Mouse (Mus musculus) kidney, adult 11 months (tissue): ENCODE results near the gene Aspscr1.

ENCODE experiments used
- DNase-seq: peaks from one replicate; pipeline ENCODE4 v3.0.0; 2022

The Aspscr1 gene

GRCm38 (mm10) chr11:120747974-120748373 is 75.2 kb downstream of the Aspscr1 start:
- DNase-seq = no peak

GRCm38 (mm10) chr11:120749430-120749829 is 76.7 kb downstream of the Aspscr1 start:
- no peak for DNase-seq

- DNase-seq = no peak
Observed at GRCm38 (mm10) chr11:120751606-120752005, 78.8 kb downstream of the Aspscr1 start.
